Mouse (Mus musculus) forebrain, embryonic 13.5 days (tissue): ENCODE measurements around the gene Sash1. TPM values are rescaled to one million over a fixed set of nuclear protein-coding genes. Genes with fewer than 3 reads are reported as not detected.
A peak's percentile ranks its signal among the peaks of the same experiment; 100 is the strongest.

Experiments
- ATAC-seq: fragments of 200-750 bp; cut with Nextera tagmentation; 2 replicates; pipeline ENCODE4 v1.8.0; 2017
- H3K27ac ChIP-seq: fragments of 300-500 bp; sonication (generic); 2 replicates; pipeline ENCODE4 v1.5.1; 2015; ENCODE audit warnings: inconsistent platforms, mild to moderate bottlenecking, moderate library complexity
- H3K27me3 ChIP-seq: fragments of 300-500 bp; sonication (generic); 2 replicates; pipeline ENCODE4 v1.6.1; 2015; ENCODE audit warnings: mild to moderate bottlenecking, inconsistent platforms
- H3K36me3 ChIP-seq: fragments of 300-500 bp; sonication (generic); 2 replicates; pipeline ENCODE4 v1.6.1; 2015; ENCODE audit warnings: mild to moderate bottlenecking, inconsistent platforms; ENCODE audit not compliant: poor library complexity, severe bottlenecking
- H3K4me1 ChIP-seq: fragments of 300-500 bp; sonication (generic); 2 replicates; pipeline ENCODE4 v1.6.1; 2015; ENCODE audit warnings: inconsistent platforms
- H3K4me2 ChIP-seq: fragments of 300-500 bp; sonication (generic); 2 replicates; pipeline ENCODE4 v1.6.1; 2015; ENCODE audit warnings: inconsistent platforms, mild to moderate bottlenecking, moderate library complexity
- H3K4me3 ChIP-seq: fragments of 300-500 bp; sonication (generic); 2 replicates; pipeline ENCODE4 v1.5.1; 2015; ENCODE audit warnings: mild to moderate bottlenecking, inconsistent platforms
- H3K9ac ChIP-seq: fragments of 300-500 bp; sonication (generic); 2 replicates; pipeline ENCODE4 v1.6.1; 2015; ENCODE audit warnings: mild to moderate bottlenecking, inconsistent platforms
- H3K9me3 ChIP-seq: fragments of 300-500 bp; sonication (generic); replicated peaks from 2 replicates; pipeline ENCODE4 v1.6.1; 2016; ENCODE audit warnings: inconsistent platforms
- WGBS: fragments of 180-500 bp; shearing (Covaris S2); methylation state at CpG from one replicate; pipeline ENCODE4 v1.1.7; 2015; 5-methylcytosine and 5-hydroxymethylcytosine counted together
- polyA plus RNA-seq: library from polyadenylated mRNA; unstranded; fragments of >200 nt; fragmentation: Nextera tagmentation; extraction: Ambion mirVana; gene quantifications from 2 replicates; pipeline ENCODE4 v1.2.1, GENCODE M21; 2015

The Sash1 gene
- polyA plus RNA-seq, 1 experiment from 2014 or later, result 2.5 TPM

- 95% methylated on average over 4 of the region's 4 CpGs for WGBS
- Histone ChIP-seq H3K36me3 (peaks cover 26% of the 10 kb centered on the region; the same call in 1 of the 2 replicates), H3K27me3 (no peaks in the 10 kb centered on the region), H3K4me3 (no peak overlapping the region), H3K9ac (no peak overlapping the region), H3K4me2 (no peak overlapping the region), H3K9me3 (no peaks in the 10 kb centered on the region), H3K27ac (no peak overlapping the region), H3K4me1 (no peaks in the 10 kb centered on the region)
- no peak for ATAC-seq
These were observed 106.0 kb downstream of the Sash1 start for GRCm38 (mm10) chr10:8779842-8780241.

DNA sequence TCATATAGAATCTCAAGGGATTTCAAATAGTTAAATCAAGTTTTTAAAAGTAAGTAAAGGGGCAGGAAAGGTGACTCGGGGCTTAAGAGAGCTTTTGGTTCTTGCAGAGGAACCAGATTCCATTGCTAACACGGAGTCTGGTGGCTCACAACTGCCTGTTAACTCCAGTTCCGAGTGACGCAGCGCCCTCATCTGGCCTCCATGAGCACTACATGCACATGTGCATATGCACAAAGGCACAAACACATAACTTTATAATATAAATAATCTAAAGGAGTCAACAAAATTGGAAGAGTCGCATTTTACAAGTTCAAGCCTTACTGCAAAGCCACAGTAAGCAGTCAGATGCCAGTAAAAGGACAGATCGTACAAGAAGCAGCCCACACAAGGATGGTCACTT lies 107.0 kb downstream of the Sash1 start:
- no peak overlapping the region for H3K4me2 ChIP-seq
- H3K4me3 ChIP-seq, result no peak overlapping the region
- H3K36me3 ChIP-seq, result peaks cover 23% of the 10 kb centered on the region; the same call in 1 of the 2 replicates
- H3K27me3 ChIP-seq, result no peaks in the 10 kb centered on the region
- no peaks in the 10 kb centered on the region for H3K4me1 ChIP-seq
- WGBS, result 89% methylated on average over 7 of the region's 7 CpGs
- H3K27ac ChIP-seq, result no peak overlapping the region
- H3K9ac ChIP-seq, result no peak overlapping the region
- no peak for ATAC-seq
- no peaks in the 10 kb centered on the region for H3K9me3 ChIP-seq

DNA sequence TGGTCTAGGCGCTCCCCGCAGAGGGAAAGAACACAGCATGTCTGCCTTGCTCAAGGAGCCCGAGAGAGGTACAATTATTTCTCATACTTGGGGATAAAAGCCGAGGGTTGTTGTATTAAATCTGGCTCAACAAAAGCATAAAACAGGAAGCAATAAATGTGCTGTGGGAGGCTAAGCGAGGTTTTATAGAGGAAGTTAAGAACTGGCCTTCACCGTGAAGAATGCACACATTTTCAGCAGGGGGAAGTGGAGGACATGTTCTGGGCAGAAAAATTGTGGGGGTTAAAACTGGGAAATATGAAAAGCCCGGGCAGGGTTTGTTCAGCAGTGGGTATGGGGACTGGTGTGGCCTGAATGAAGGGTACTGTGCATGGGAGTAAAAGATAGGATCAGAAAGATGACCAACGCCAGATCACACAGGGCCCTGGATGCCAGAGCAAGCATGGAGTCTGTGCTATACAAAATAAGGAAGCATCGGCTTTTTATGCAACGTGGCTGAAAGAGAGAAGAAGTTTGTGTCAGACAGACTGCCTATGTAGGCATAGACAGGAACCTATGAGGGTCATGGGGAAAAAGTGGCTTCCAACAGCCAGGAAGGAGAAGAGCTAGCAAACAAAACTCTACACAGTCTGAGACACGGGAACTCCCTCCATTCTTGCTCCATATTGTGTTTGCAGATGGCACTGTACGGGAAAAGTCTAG lies 108.2 kb downstream of the Sash1 start:
- Histone ChIP-seq H3K4me2 (no peak overlapping the region), H3K27me3 (no peaks in the 10 kb centered on the region), H3K4me1 (no peaks in the 10 kb centered on the region), H3K36me3 (peaks cover 22% of the 10 kb centered on the region; the same call in 1 of the 2 replicates), H3K27ac (no peak overlapping the region), H3K4me3 (no peak overlapping the region), H3K9me3 (no peaks in the 10 kb centered on the region), H3K9ac (no peak overlapping the region)
- 94% methylated on average over 12 of the region's 12 CpGs for WGBS
- ATAC-seq, result no peak

GRCm38 (mm10) chr10:8776791-8777190 lies 109.1 kb downstream of the Sash1 start:
- Histone ChIP-seq H3K4me2 (no peak overlapping the region), H3K9ac (no peak overlapping the region)
- WGBS, result 97% methylated on average over 2 of the region's 2 CpGs

DNA sequence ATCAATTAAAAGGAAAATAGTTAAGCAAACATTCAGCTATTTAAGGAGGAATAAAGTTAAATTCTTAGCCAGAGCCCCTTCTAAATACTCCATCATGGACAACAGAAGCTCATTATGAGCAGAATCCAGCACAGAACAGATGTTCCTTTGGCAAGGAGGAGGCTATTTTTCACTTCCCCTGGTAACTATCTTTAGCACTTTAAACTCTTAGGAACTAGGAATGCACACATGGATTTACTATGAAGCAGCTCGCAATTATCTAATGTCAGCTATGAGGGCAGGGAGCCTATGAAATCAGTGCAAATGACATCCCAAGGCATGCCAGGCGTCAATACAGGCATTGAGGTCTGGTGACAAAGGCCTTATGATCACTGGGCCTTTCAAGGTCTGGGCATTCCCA lies 110.1 kb downstream of the Sash1 start:
- peaks cover 22% of the 10 kb centered on the region; the same call in 1 of the 2 replicates for H3K36me3 ChIP-seq
- no peak overlapping the region for H3K9ac ChIP-seq
- no peaks in the 10 kb centered on the region for H3K27me3 ChIP-seq
- 84% methylated on average over 2 of the region's 2 CpGs for WGBS
- no peak overlapping the region for H3K27ac ChIP-seq
- H3K4me2 ChIP-seq, result no peak overlapping the region
- no peaks in the 10 kb centered on the region for H3K9me3 ChIP-seq
- H3K4me1 ChIP-seq, result no peaks in the 10 kb centered on the region
- no peak for ATAC-seq
- no peak overlapping the region for H3K4me3 ChIP-seq

More at GRCm38 (mm10) chr10:8776791-8777190, 109.1 kb downstream of the Sash1 start:
- Histone ChIP-seq H3K4me3 (no peak overlapping the region), H3K27me3 (no peaks in the 10 kb centered on the region), H3K27ac (no peak overlapping the region), H3K4me1 (no peaks in the 10 kb centered on the region), H3K9me3 (no peaks in the 10 kb centered on the region), H3K36me3 (peaks cover 22% of the 10 kb centered on the region; the same call in 1 of the 2 replicates)
- no peak for ATAC-seq

DNA sequence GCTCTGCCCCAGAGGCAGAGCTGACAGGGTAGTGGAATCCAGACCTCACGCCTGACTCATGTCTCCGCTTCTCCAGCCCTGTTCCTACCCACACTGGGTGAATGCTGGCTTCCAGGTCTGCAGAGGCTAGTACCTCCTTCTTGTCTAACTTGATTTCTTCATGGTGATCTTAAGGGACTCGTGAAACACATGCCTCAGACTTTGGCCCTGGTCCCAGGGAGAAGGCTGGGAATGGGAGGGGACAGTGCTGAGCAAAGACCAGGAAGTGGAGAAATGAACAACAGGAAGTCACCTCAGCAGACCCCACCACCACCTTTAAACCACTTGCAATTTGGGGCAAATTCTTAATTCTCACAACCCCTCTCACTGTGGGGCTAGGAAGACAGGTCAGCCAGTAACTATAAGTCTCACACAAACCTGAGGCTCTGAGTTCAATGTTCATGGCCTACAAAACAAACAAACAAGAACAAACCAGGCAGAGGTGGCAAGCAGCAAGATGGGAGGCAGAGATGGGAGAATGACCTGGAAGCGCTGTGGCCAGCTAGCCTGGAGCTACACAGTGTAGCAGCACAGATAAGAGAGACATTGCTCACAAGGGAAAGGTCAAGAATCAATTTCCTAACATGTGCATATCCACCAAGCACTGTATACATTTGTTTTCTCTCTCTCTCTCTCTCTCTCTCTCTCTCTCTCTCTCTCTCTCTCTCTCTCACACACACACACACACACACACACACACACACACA lies 113.2 kb downstream of the Sash1 start:
- Histone ChIP-seq H3K27me3 (no peaks in the 10 kb centered on the region), H3K9ac (no peak overlapping the region), H3K4me3 (no peak overlapping the region), H3K9me3 (no peaks in the 10 kb centered on the region), H3K36me3 (0 out of 2 replicates have a peak, but pooled peaks cover 15% of the 10 kb centered on the region), H3K27ac (no peak overlapping the region), H3K4me2 (no peak overlapping the region), H3K4me1 (no peaks in the 10 kb centered on the region)
- 85% methylated on average over 4 of the region's 4 CpGs for WGBS
- ATAC-seq, result no peak

GRCm38 (mm10) chr10:8770931-8771653 lies 114.8 kb downstream of the Sash1 start:
- H3K27ac ChIP-seq, result no peak overlapping the region
- no peak overlapping the region for H3K9ac ChIP-seq
- 92% methylated on average over 12 of the region's 12 CpGs for WGBS
- H3K9me3 ChIP-seq, result no peaks in the 10 kb centered on the region
- no peaks in the 10 kb centered on the region for H3K27me3 ChIP-seq
- H3K4me3 ChIP-seq, result no peak overlapping the region
- H3K36me3 ChIP-seq, result 0 out of 2 replicates have a peak, but pooled peaks cover 9% of the 10 kb centered on the region
- H3K4me2 ChIP-seq, result no peak overlapping the region
- no peak for ATAC-seq
- no peaks in the 10 kb centered on the region for H3K4me1 ChIP-seq

GRCm38 (mm10) chr10:8768654-8769053 lies 117.2 kb downstream of the Sash1 start:
- Histone ChIP-seq H3K4me3 (no peak overlapping the region), H3K4me2 (no peak overlapping the region), H3K36me3 (no peaks in the 10 kb centered on the region), H3K27me3 (no peaks in the 10 kb centered on the region), H3K9me3 (no peaks in the 10 kb centered on the region), H3K27ac (no peak overlapping the region), H3K9ac (no peak overlapping the region), H3K4me1 (no peaks in the 10 kb centered on the region)
- WGBS, result 87% methylated on average over 8 of the region's 8 CpGs
- no peak for ATAC-seq

GRCm38 (mm10) chr10:8767381-8767780 lies 118.5 kb downstream of the Sash1 start:
- no peaks in the 10 kb centered on the region for H3K27me3 ChIP-seq
- no peak overlapping the region for H3K9ac ChIP-seq
- H3K36me3 ChIP-seq, result no peaks in the 10 kb centered on the region
- H3K4me2 ChIP-seq, result no peak overlapping the region
- peaks cover 8% of the 10 kb centered on the region for H3K4me1 ChIP-seq
- H3K9me3 ChIP-seq, result no peaks in the 10 kb centered on the region
- WGBS, result 94% methylated on average over 5 of the region's 5 CpGs
- ATAC-seq, result no peak
- no peak overlapping the region for H3K4me3 ChIP-seq
- H3K27ac ChIP-seq, result no peak overlapping the region

- no peak for ATAC-seq
- H3K9ac ChIP-seq, result no peak overlapping the region
- peaks cover 18% of the 10 kb centered on the region for H3K4me1 ChIP-seq
- WGBS, result 81% methylated on average over 10 of the region's 10 CpGs
- no peak overlapping the region for H3K27ac ChIP-seq
- no peaks in the 10 kb centered on the region for H3K27me3 ChIP-seq
- H3K36me3 ChIP-seq, result no peaks in the 10 kb centered on the region
- H3K4me2 ChIP-seq, result no peak overlapping the region
- H3K4me3 ChIP-seq, result no peak overlapping the region
- no peaks in the 10 kb centered on the region for H3K9me3 ChIP-seq
These were observed 119.8 kb downstream of the Sash1 start for GRCm38 (mm10) chr10:8765922-8766522.

GRCm38 (mm10) chr10:8762771-8763170 lies 123.1 kb downstream of the Sash1 start:
- Histone ChIP-seq H3K4me1 (peaks cover 31% of the 10 kb centered on the region), H3K9ac (no peak overlapping the region), H3K9me3 (no peaks in the 10 kb centered on the region), H3K4me2 (peak overlapping the region; percentile 54), H3K27ac (no peak overlapping the region), H3K4me3 (peak overlapping the region; percentile 23; the same call in 1 of the 2 replicates), H3K27me3 (no peaks in the 10 kb centered on the region), H3K36me3 (no peaks in the 10 kb centered on the region)
- 13% methylated on average over 12 of the region's 12 CpGs for WGBS
- ATAC-seq, result no peak
